Mouse (Mus musculus): ENCODE results near the gene Gnb1l.
A peak's percentile ranks its signal among the peaks of the same experiment; 100 is the strongest.

Gene Gnb1l

DNA sequence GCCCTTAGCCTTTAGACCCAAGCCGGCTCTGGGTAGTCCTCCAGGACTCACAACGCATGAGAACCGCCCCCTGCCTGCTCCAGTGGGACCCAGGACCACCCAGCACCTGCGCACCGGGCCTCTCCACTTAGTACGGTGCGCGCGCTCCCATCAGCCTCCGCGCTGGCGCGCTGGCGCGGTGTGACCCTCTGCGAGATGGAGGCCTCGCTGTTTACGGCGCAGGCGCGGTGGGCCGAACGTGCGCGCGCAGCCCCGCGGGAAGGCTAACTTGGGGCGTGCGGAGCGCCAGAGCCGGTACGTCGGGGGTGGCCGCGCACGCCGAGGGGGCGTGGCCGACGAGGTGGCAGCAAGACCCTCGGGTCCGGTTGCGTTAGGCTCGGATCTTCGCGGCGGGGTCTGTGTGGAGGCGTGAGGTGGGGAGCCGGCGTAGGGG, at the start of gene Gnb1l, which contains the start of gene Rtl10:
Gene Gnb1l, plus strand, starts transcription at position 156 of the 433 bp plus-strand sequence.
Gene Rtl10, plus strand, starts transcription at position 344 of the 433 bp plus-strand sequence.
- DNase-seq (ENCODE audit: low spot score in 2 of 2): peak; percentile 94 to 95

DNA sequence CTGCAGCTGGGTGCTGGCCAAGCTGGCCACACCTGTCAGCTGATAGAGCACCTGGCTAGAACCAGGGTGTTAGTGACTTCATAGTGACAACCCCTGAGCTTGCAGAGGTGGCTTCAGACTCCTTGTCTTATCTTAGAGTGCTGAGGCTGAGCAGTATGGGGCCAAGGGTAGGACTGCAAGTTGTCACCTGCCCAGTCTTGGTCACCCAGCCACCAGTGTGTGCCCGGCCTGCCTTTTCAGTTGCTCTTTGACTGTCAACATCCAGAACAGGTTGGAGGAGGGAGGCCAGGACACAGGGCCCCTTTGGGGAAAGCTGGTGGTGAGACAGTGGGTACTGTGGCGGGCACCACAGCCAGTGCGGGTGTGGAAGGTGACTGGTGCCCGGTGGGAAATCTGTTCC, 49.5 kb upstream of the Gnb1l start:
- DNase-seq (ENCODE audit: low spot score in 2 of 2): no peak

DNA sequence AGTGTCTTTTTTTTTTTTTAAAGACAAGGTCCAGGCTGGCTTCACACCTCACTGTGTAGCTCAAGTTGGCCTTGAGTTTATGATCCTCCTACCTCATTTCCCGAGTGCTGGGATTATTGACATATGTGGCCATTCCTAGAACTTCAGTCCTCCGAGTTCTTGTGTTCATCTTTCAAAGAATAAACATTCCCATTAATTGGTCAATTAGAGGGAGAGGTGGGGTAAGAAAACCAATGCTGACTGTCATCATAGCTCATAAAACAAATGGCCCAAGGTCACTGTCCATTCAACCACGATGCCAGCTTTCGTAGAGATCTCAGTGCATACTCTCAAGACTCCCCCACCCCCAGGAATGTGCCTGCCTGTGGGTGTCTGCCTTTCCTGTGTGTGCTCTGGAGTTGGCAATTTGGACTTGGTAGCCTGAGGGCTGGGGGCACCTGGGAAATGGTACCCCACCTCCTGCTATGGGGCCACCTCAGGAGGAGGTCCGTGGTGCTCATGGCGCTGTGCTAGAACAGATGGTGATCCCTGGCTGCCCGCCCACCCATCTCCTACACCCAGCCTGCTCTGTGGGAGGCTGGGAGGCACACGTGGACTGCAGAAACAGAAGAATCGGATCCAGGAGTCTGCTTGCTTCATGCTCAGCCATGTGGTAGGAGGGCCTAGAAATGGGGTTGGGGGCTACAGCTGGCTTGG, 46.9 kb upstream of the Gnb1l start:
- no peak for DNase-seq (ENCODE audit: low spot score in 2 of 2)

DNA sequence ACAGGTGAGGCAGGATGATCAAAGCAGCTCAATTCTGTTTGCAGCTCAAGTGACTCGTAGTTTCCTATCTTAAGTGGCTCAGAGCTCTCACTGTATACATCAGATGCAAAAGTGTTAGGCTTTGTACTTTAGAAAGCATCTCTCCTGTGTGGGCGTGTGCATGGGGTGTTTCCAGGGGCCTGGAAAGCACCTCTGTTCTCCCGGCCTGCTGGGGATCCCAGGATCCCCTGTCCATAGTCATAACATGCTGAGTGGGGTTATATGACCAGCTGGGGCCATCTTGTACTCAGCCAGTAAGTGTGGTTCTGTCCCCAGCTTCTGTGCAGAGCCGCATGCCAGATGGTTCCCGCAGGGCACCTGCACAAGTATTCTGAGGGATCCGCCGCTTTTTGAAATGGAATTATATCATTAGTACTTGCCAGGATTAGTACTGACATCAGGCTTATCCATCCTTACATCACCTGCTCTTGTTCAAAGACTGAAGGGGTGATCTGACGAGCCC, 46.1 kb upstream of the Gnb1l start:
- DNase-seq (ENCODE audit: low spot score in 2 of 2): no peak

DNA sequence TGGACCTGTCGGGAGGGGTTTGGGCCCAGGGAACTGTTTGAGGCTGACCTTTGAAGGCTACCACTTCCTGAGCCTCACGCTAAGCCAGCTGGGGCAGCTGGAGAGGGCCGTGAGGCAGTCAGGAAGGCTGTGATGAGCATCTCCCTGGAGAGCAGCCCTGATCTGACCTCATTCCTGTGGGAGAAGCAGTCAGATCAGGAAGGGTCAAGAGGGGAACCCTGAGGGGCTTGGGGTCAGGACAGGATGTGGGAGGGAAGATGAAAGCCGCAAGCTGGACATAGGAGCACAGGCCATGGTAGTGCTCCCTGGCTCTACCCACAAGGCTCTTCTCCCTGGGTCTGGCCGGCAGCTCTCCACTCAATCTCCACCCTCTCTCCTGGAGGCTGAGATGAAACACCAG, 44.7 kb upstream of the Gnb1l start:
- DNase-seq (ENCODE audit: low spot score in 2 of 2): no peak

DNA sequence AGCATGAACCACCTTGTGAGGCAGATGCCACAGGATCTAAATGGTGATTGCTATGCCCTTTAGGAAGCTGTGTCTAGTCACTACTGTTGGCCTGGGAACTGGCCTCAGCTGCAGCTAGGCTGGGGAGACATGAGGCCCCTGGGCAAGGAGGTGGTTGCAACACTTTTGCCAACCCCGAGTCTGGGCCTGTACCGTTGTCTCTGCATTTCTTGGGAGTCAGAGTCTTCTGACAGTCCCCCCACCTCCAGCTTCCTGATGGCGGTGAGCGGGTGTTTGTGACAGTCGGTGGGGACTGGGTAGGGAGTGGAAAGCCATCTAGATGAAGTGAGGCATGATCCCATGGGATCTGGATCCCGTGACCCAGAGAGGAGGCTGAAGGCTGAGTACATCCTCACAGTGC, 43.1 kb upstream of the Gnb1l start:
- no peak for DNase-seq (ENCODE audit: low spot score in 2 of 2)

DNA sequence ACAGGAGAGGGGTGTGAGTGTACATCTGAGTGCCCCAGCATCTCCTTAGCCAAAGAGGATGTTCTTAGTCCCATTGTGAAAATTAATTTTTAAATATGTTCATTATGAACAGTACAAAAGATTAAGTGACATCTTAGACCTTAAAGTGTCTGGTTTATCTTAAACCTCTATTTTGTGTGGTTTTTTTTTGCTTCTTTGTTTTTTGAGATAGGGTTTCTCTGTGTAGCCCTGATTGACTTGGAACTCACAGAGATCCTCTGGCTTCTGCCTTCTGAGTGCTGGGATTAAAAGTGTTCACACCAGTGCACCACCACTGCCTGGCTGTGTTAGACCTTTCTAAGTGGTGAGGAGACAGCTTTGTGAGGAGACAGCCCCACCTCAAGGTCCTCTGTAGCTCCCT, 39.9 kb upstream of the Gnb1l start:
- DNase-seq (ENCODE audit: low spot score in 2 of 2): no peak

DNA sequence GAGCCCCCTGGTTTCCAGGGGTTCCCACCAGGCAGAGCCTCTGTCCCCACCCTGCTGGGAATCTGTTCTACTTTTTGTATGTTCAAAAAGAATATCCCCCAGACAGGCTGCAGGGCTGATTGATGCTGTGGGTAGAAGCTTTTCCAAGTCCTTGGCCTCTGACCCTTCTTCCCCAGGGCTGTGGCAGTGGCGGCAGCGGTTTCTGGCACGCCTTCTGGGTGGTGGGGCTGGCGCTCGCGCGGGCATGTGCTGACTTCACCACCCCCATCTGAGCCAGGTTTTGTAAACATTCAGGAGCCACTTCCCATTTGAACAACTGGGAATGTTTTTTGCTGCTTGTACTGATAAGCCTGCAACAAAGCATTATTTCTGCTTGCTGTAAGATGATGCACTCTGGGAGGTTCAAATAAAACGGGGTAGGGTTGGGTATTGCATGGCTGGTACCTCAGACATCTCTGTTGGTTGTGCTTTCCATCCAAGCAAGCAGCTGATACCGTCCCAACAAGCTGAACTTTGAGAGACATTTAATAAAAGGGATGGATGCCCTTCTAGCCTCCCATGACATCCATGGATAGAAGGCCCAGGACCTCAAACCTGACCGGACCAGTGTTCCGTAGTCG, 39.1 kb upstream of the Gnb1l start:
- DNase-seq (ENCODE audit: low spot score in 2 of 2): no peak

DNA sequence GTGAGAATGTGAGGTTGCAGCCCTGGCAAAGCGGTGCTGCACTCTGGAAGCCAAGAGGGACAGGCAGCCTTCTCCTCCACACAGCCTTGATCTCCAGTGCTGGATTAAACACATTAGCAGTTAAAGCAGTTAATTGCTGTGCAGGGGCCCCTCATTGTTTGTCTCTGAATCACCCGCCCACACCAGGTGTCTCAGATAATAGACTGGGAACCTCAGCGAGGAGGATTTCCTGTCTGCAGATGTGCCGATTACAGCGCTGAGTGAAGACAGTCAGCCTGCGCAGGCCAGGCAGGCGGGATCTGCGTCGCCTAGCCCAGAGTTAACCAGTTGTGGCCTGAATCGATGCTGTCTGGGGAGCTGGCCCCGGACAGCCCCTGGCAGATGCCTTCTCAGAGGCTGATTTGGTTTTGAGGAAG, 38.5 kb upstream of the Gnb1l start:
- peak in 1 of 2 experiments; percentile 26 for DNase-seq (ENCODE audit: low spot score in 2 of 2)

DNA sequence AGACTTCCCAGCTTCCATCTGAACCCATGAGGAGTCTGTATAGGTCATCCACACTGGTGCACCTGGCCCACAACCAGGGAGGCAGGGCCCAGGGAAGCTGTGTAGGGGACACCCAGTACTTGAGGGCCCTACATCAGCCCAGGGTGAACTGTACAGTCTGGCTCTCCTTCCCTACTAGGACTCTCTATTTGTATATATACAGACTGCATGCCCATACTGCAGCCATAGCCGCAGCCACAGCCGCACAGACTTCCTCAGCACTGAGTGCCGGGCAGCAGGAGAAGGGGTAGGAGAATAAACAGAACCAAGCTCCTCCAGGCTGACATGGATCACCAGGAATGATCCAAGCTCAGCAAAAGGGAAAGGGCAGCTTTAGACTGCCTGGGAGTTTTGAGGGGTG, 37.7 kb upstream of the Gnb1l start:
- no peak for DNase-seq (ENCODE audit: low spot score in 2 of 2)

DNA sequence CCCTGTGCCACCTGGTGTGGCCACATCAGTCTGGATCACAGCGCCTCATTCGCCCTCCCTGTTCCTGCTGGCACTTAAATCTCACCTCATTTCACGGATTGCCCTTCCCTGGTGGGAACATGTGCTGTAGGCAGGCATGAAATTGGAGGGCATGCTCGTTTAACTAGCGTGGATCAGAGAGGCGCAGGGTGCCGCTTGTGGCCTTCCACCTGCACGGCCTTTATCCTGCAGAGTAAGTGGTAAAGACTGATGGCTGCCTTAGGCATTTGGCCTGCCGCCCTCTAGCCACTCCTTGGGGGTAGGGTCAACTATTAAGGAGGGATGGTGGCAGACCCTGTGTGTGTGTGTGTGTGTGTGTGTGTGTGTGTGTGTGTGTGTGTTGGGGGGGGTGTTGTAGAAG, 36.5 kb upstream of the Gnb1l start:
- DNase-seq (ENCODE audit: low spot score in 2 of 2): no peak

DNA sequence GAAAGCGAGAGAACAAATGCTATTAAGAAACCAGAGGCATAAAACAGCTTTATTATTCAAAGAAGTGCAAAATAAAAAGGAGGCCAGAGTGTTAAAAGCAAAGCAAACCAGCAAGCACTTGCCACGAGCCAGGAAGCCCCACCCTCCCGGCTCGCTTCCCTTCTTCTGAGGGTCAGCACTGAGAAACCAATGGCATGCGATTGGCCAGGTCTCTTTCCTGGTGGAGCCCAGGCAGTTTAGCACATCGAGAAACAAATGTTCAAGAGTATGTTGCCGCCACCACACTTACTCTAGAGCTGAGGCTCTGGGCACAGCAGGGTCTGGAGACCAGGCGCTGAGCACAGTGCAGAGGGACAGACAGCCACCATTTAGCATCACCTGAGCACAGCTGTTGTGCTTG, 35.9 kb upstream of the Gnb1l start:
- no peak for DNase-seq (ENCODE audit: low spot score in 2 of 2)

DNA sequence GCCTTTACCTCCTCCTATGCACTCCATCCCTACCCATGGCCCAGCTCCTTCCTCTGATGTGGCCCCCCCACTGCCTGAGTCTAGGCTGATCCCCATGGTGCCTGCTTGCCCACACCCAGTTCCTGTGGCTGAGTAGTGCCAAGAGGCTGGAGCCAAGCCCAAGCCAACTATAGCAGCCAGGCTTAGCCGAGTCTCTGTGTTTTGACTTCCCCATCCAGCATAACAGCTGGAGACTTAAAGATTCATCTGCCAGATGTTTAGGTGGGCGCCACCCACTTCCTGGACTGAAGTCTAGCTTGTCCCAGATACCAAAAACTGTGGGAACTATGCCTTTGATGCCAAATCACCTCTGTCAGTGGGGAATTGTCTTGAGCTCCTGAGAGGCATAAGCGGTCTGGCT, 34.2 kb upstream of the Gnb1l start:
- DNase-seq (ENCODE audit: low spot score in 2 of 2): no peak

DNA sequence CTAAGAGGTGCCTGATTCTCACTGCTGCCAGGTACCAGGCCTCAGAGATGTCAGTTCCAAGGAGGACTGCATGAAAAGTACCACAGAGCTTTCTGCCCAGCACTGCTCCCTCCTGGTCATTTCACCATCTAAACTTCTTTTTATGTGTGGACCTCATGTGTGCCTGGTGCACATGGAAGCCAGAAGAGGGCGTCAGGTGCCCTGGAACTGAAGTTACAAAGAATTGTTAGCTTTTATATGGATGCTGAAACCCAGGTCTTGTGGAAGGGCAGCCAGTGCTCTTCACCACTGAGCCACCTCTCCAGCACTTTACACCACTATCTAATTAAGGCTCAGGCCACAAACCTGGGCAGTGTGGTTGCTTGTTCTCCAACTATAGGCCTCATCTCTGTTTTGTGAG, 27.7 kb upstream of the Gnb1l start:
- no peak for DNase-seq (ENCODE audit: low spot score in 2 of 2)

DNA sequence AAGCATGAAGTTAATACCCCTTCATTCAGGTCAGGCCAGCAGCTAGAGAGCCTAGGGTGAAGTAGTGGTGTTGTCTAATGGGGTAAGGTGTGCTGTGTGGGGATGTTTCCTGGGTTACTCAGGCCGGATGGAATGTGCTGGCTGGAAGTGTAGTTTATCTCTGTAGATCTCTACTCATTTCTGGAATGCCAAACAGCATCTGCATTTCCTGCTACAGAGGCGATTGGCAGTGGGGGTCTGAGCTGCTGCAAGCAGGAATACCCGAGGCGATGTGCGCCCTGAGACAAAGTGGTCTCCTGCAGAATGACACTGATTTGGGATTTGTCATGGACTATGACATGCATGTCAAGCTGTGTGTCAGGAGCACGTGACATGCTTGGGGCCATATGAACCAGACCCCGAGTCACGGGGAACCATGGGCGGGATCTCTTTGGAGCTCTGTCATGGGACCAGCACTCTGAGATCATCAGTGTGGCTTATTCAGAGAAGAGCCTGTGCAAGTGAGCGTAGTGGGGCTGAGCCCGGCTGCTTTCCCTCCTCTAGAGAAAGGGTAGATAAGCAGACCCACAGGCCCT, 27.0 kb upstream of the Gnb1l start:
- no peak for DNase-seq (ENCODE audit: low spot score in 2 of 2)

DNA sequence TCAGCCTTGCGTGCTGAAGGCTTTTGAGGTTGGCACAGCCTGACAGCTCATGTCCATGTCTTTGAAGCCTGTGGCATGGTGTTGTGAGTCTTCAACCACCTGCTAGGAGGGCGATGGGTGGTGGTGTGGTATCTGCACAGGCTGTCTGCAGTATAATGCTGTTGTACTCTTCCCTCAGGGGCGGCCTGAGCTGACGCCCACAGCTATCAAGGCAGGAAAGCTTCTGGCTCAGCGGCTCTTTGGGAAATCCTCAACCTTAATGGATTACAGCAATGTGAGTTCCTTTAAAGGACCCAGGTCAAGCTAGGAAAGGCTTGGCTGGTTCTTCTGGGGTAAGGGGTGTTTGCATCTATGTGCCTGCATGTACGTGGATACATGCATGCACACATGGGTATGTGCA, 26.5 kb upstream of the Gnb1l start:
- no peak for DNase-seq (ENCODE audit: low spot score in 2 of 2)

DNA sequence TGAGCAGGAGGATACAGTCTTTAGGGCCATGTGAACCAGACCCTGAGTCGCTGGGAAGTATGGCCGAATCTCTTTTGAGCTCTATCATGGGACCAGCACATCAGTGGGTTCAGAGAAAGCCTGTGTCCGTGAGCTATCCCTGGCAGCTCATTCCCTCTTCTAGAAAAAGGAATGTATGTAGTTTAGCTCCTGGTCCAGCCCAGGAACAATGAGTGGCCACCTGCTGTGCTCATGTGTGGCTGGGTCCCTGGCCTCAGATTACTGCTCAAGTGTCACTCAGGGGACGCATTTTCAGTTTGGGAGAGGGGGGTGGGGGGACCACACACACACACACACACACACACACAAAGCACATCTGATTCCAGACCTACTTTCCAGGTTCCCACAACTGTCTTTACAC, 26.1 kb upstream of the Gnb1l start:
- no peak for DNase-seq (ENCODE audit: low spot score in 2 of 2)

DNA sequence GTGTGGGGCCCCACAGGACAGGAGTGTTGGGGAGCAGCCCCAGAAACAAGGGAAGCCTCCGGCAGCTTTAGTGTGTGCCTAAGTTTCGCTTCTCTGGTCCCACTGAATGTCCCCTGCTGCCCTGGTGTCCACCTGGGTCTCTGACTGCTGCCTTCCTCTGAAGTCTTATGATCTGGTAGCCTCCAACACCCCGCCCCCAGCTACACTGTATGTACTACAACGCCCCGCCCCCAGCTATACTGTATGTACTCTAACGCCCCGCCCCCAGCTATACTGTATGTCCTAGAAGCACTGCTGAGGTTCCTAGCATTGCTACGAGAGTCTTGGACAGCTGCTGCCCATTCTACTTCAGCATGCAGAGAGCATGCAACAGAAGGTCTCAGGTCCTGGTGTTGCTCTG, 25.5 kb upstream of the Gnb1l start:
- no peak for DNase-seq (ENCODE audit: low spot score in 2 of 2)

DNA sequence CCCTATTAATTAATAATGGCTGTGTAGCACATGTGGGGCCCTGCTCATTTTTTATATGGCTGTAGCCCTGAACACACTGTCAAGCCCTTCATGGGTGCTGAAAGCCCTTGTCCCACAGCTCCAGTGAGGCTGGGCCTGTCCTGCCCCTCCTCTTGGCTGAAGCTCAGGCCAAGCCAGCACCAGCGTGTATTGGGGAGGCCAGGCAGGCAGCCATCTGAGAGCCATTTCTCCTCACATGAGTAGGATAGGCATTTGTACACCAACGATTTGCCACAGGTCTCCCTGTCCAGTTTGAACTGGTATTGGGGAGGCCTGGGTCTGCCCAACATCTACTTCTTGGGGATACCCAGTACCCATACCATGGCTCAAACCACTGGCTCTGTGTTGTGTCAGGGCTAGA, 24.5 kb upstream of the Gnb1l start:
- no peak for DNase-seq (ENCODE audit: low spot score in 2 of 2)

DNA sequence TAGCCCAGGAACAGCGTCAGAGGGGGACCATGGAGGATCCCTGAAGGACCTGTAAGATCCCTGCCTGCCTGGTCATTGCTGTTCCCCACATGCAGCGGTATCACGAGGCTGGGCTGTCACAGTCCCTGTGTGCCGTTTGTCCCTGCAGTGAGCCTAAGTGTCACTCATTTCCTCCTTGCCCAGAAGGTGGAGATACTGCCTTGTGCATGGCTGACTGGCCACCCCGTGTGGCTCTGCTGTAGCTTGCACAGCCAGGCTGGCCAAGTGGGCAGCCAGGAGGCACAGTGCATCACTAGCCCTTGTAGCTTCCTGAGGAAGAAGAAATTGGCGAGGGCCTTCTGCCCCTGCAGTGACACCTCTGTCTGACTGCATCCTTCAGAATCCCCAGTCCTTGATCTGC, 20.5 kb upstream of the Gnb1l start:
- no peak for DNase-seq (ENCODE audit: low spot score in 2 of 2)

DNA sequence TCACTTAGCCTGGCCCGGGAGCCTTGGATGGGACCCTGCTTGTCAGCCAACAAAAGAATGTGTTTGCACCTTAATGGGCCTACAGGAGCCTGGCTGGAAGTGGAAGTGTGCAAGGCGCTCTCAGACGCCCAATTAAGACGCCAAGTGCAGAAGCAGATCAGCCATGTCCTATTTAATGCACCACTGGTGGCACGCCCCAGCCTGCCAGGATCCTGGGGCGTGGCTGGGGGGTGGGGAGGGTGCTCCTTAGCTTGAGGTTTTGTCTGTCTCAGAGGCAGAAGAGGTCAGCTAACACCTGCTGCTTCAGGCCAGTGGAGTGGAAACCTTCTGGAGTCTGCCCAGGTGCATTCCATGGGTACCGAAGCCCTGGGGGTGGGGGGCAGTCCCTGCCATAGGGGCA, 18.8 kb upstream of the Gnb1l start:
- no peak for DNase-seq (ENCODE audit: low spot score in 2 of 2)

DNA sequence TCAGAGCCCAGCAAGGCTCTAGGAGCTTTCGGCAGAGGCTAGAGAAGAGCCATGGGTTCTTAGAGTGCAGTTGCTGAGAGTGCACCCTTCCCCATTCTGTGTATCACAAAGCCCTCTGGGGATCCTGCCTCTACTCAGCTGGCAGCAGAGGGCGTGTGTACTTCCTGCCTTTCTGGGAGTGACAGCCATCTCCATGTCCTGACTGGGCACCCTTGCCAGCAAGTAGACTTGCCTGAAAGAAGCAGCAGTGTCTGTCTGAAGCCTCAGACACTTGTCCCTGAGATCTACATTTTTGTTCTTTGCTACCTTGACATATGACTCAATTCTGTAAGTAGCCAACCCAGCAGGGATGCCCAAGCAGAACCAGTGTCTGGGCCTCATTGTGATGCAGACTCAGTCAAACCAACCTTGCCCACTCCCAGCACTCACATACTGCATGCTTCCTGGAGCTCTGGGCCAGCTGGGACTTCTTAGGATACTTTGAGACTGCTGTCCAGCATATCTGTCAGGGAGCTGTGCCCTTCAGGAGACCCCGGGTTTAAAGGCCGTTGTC, 17.5 kb upstream of the Gnb1l start:
- DNase-seq (ENCODE audit: low spot score in 2 of 2): no peak

DNA sequence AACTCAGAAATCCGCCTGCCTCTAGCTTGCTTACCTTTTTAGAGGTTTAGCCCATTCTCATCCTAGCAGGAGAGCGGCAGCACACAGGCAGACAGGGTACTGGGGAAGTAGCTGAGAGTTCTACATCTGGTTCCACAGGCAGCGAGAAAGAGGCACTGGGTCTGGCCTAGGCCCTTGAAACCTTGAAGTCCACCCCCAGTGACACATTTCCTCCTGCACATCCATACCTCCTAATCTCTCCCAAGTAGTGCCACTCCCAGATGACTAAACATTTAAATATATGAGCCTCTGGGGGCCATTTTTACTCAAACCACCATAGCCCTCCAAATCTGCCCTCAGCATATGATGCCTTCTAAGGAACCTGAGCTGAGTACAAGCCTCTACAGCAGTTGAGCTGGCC, 16.1 kb upstream of the Gnb1l start:
- DNase-seq (ENCODE audit: low spot score in 2 of 2): no peak
